Mouse (Mus musculus) midbrain, embryonic 11.5 days (tissue): ENCODE measurements at regions not wholly inside any gene's neighbourhood (a gene's known extent, or its start where the extent isn't known, plus 50 kb on each side); places are given as distances from the start of the nearest gene placed in this dataset.
A peak's percentile ranks its signal among the peaks of the same experiment; 100 is the strongest.

Experiments
- ATAC-seq: fragments of 200-750 bp; cut with Nextera tagmentation; 2 replicates; pipeline ENCODE4 v1.8.0; 2017; ENCODE audit warnings: moderate TSS enrichment, moderate library complexity; ENCODE audit not compliant: low FRiP score
- DNase-seq: peaks from one replicate; pipeline ENCODE4 v3.0.0; 2015; ENCODE audit warnings: low spot score; ENCODE audit errors: missing footprints
- H3K27ac ChIP-seq: fragments of 300-500 bp; sonication (generic); 2 replicates; pipeline ENCODE4 v1.5.1; 2014; ENCODE audit warnings: low read depth, low read length
- H3K27me3 ChIP-seq: fragments of 300-500 bp; sonication (generic); 2 replicates; pipeline ENCODE4 v1.6.1; 2014; ENCODE audit warnings: mild to moderate bottlenecking, low read length, moderate library complexity, mixed read lengths; ENCODE audit not compliant: control insufficient read depth, insufficient read depth
- H3K36me3 ChIP-seq: fragments of 300-500 bp; sonication (generic); 2 replicates; pipeline ENCODE4 v1.6.1; 2014; ENCODE audit warnings: mild to moderate bottlenecking, low read length, moderate library complexity, mixed read lengths; ENCODE audit not compliant: control insufficient read depth, insufficient read depth
- H3K4me1 ChIP-seq: fragments of 300-500 bp; sonication (generic); 2 replicates; pipeline ENCODE4 v1.6.1; 2014; ENCODE audit warnings: low read length; ENCODE audit not compliant: control insufficient read depth, insufficient read depth
- H3K4me2 ChIP-seq: fragments of 300-500 bp; sonication (generic); 2 replicates; pipeline ENCODE4 v1.6.1; 2014; ENCODE audit warnings: mild to moderate bottlenecking, moderate library complexity
- H3K4me3 ChIP-seq: fragments of 300-500 bp; sonication (generic); 2 replicates; pipeline ENCODE4 v1.5.1; 2014; ENCODE audit warnings: low read depth, low read length
- H3K9ac ChIP-seq: fragments of 300-500 bp; sonication (generic); 2 replicates; pipeline ENCODE4 v1.6.1; 2014; ENCODE audit warnings: low read length
- H3K9me3 ChIP-seq: fragments of 300-500 bp; sonication (generic); 2 replicates; pipeline ENCODE4 v1.6.1; 2016; ENCODE audit warnings: low read length; ENCODE audit not compliant: control insufficient read depth
- WGBS: fragments of 180-500 bp; shearing (Covaris S2); extraction: QIAGEN DNeasy Blood & Tissue Kit; methylation state at CpG from one replicate; pipeline ENCODE4 v1.1.7; 2014; 5-methylcytosine and 5-hydroxymethylcytosine counted together

GRCm38 (mm10) chr15:88202736-88203135, 397.4 kb upstream of the Zdhhc25 start:
- Histone ChIP-seq H3K4me2 (no peak overlapping the region), H3K4me1 (peaks cover 4% of the 10 kb centered on the region; the same call in 1 of the 2 replicates), H3K4me3 (no peak overlapping the region), H3K9me3 (no peaks in the 10 kb centered on the region), H3K9ac (no peak overlapping the region), H3K27me3 (no peaks in the 10 kb centered on the region), H3K27ac (no peak overlapping the region), H3K36me3 (no peaks in the 10 kb centered on the region)
- DNase-seq (no peak), ATAC-seq (no peak)
- WGBS = 36% methylated on average over 3 of the region's 3 CpGs

GRCm38 (mm10) chr15:88213356-88213755, 386.7 kb upstream of the Zdhhc25 start:
- 44% methylated on average over 3 of the region's 3 CpGs for WGBS
- no peak for ATAC-seq

GRCm38 (mm10) chr15:88214286-88214685, 385.8 kb upstream of the Zdhhc25 start:
- Histone ChIP-seq H3K27me3 (no peaks in the 10 kb centered on the region), H3K27ac (no peak overlapping the region), H3K4me1 (no peaks in the 10 kb centered on the region), H3K9me3 (no peaks in the 10 kb centered on the region), H3K4me2 (no peak overlapping the region), H3K36me3 (no peaks in the 10 kb centered on the region), H3K9ac (no peak overlapping the region), H3K4me3 (no peak overlapping the region)
- ATAC-seq = no peak
- DNase-seq = no peak
- WGBS = 69% methylated on average over 4 of the region's 4 CpGs

More at GRCm38 (mm10) chr15:88213356-88213755, 386.7 kb upstream of the Zdhhc25 start:
- Histone ChIP-seq H3K4me1 (no peaks in the 10 kb centered on the region), H3K9me3 (no peaks in the 10 kb centered on the region), H3K4me3 (no peak overlapping the region), H3K27me3 (no peaks in the 10 kb centered on the region), H3K4me2 (no peak overlapping the region), H3K9ac (no peak overlapping the region), H3K36me3 (no peaks in the 10 kb centered on the region), H3K27ac (no peak overlapping the region)
- no peak for DNase-seq

GRCm38 (mm10) chr15:88229456-88229855, 370.6 kb upstream of the Zdhhc25 start:
- Histone ChIP-seq H3K4me3 (no peak overlapping the region), H3K4me1 (no peaks in the 10 kb centered on the region), H3K27me3 (no peaks in the 10 kb centered on the region), H3K9ac (no peak overlapping the region), H3K9me3 (no peaks in the 10 kb centered on the region), H3K36me3 (no peaks in the 10 kb centered on the region), H3K4me2 (no peak overlapping the region), H3K27ac (no peak overlapping the region)
- ATAC-seq = no peak
- whole genome bisulfite sequencing = 74% methylated on average over 4 of the region's 4 CpGs
- no peak for DNase-seq

GRCm38 (mm10) chr15:88244606-88245005, 355.5 kb upstream of the Zdhhc25 start:
- Histone ChIP-seq H3K4me1 (0 out of 2 replicates have a peak, but pooled peaks cover 2% of the 10 kb centered on the region), H3K36me3 (no peaks in the 10 kb centered on the region), H3K9ac (no peak overlapping the region), H3K4me2 (no peak overlapping the region), H3K9me3 (no peaks in the 10 kb centered on the region), H3K27ac (no peak overlapping the region), H3K4me3 (no peak overlapping the region), H3K27me3 (no peaks in the 10 kb centered on the region)
- no peak for DNase-seq
- ATAC-seq = no peak
- 95% methylated on average over 13 of the region's 13 CpGs for WGBS

GRCm38 (mm10) chr15:88245496-88246246, 354.4 kb upstream of the Zdhhc25 start:
- DNase-seq (no peak), ATAC-seq (no peak)
- no peak overlapping the region for H3K9ac ChIP-seq

GRCm38 (mm10) chr15:88247974-88248625, 352.0 kb upstream of the Zdhhc25 start:
- Histone ChIP-seq H3K36me3 (no peaks in the 10 kb centered on the region), H3K4me3 (no peak overlapping the region), H3K27me3 (no peaks in the 10 kb centered on the region), H3K27ac (no peak overlapping the region), H3K4me2 (no peak overlapping the region), H3K9ac (no peak overlapping the region), H3K9me3 (no peaks in the 10 kb centered on the region), H3K4me1 (0 out of 2 replicates have a peak, but pooled peaks cover 2% of the 10 kb centered on the region)
- WGBS = 25% methylated on average over 14 of the region's 14 CpGs
- ATAC-seq (peak; percentile 68; the same call in 1 of the 2 replicates), DNase-seq (peak; percentile 98)

More at GRCm38 (mm10) chr15:88245496-88246246, 354.4 kb upstream of the Zdhhc25 start:
- WGBS = 57% methylated on average over 22 of the region's 22 CpGs
- Histone ChIP-seq H3K36me3 (no peaks in the 10 kb centered on the region), H3K4me3 (no peak overlapping the region), H3K27ac (no peak overlapping the region), H3K9me3 (no peaks in the 10 kb centered on the region), H3K27me3 (no peaks in the 10 kb centered on the region), H3K4me2 (no peak overlapping the region), H3K4me1 (0 out of 2 replicates have a peak, but pooled peaks cover 2% of the 10 kb centered on the region)

- H3K4me3 ChIP-seq = no peak overlapping the region
- DNase-seq (no peak), ATAC-seq (no peak)
- H3K9me3 ChIP-seq = no peaks in the 10 kb centered on the region
- 75% methylated on average over 16 of the region's 16 CpGs for WGBS
- H3K9ac ChIP-seq = no peak overlapping the region
- H3K36me3 ChIP-seq = no peaks in the 10 kb centered on the region
- H3K4me1 ChIP-seq = no peaks in the 10 kb centered on the region
- H3K27ac ChIP-seq = no peak overlapping the region
- no peaks in the 10 kb centered on the region for H3K27me3 ChIP-seq
- no peak overlapping the region for H3K4me2 ChIP-seq
These were observed 312.1 kb upstream of the Zdhhc25 start for GRCm38 (mm10) chr15:88288051-88288450.

- ATAC-seq (no peak), DNase-seq (no peak)
- no peak overlapping the region for H3K4me3 ChIP-seq
- H3K9ac ChIP-seq = no peak overlapping the region
- 69% methylated on average over 3 of the region's 3 CpGs for WGBS
- no peaks in the 10 kb centered on the region for H3K9me3 ChIP-seq
- H3K27me3 ChIP-seq = no peaks in the 10 kb centered on the region
- H3K4me2 ChIP-seq = no peak overlapping the region
- no peaks in the 10 kb centered on the region for H3K36me3 ChIP-seq
- no peak overlapping the region for H3K27ac ChIP-seq
- H3K4me1 ChIP-seq = no peaks in the 10 kb centered on the region
These were observed 311.4 kb upstream of the Zdhhc25 start for GRCm38 (mm10) chr15:88288696-88289095.
